Mouse (Mus musculus) myocyte (in vitro differentiated cells): ENCODE measurements around the gene Heca. TPM values are rescaled to one million over a fixed set of nuclear protein-coding genes. Genes with fewer than 3 reads are reported as not detected.
"Not testable (repeated sequence)": the region's sequence is repeated elsewhere in the genome, so short reads cannot be mapped to it uniquely, and the experiment has no call there.

ENCODE experiments used
- H3K27me3 ChIP-seq: one replicate; pipeline ENCODE4 v1.6.1; 2011; ENCODE audit not compliant: control insufficient read depth, insufficient read depth, insufficient read length
- H3K36me3 ChIP-seq: one replicate; pipeline ENCODE4 v1.6.1; 2011; ENCODE audit not compliant: control insufficient read depth, insufficient read depth
- H3K4me2 ChIP-seq: one replicate; pipeline ENCODE4 v1.6.1; 2011; ENCODE audit warnings: low read depth, control low read depth
- H3K4me3 ChIP-seq: one replicate; pipeline ENCODE4 v1.5.1; 2011; ENCODE audit warnings: mild to moderate bottlenecking, control low read depth, moderate library complexity
- H3K79me2 ChIP-seq: one replicate; pipeline ENCODE4 v1.6.1; 2011; ENCODE audit not compliant: control insufficient read depth, insufficient read depth
- H3ac ChIP-seq: one replicate; pipeline ENCODE4 v1.6.1; 2011; ENCODE audit not compliant: control insufficient read depth, insufficient read length
- CEBPB ChIP-seq: IDR thresholded peaks from 2 replicates; pipeline ENCODE4 v1.6.1; 2011; ENCODE audit warnings: mild to moderate bottlenecking, moderate library complexity; ENCODE audit not compliant: poor library complexity, insufficient read depth, severe bottlenecking
- E2F4 ChIP-seq: IDR thresholded peaks from one replicate; pipeline ENCODE4 v1.6.1; 2011; ENCODE audit warnings: mild to moderate bottlenecking, control low read depth, moderate library complexity; ENCODE audit not compliant: insufficient read depth
- MAX ChIP-seq: IDR thresholded peaks from one replicate; pipeline ENCODE4 v1.6.1; 2011; ENCODE audit warnings: low read depth, mild to moderate bottlenecking, control low read depth
- MYOD1 ChIP-seq, 3 experiments: IDR thresholded peaks; one replicate each; pipeline ENCODE4 v1.6.1; 2011; ENCODE audit warnings: control low read depth in 2 of 3, low read depth in 2 of 3, mild to moderate bottlenecking in 2 of 3, moderate library complexity in 1 of 3; ENCODE audit not compliant: insufficient read length in 2 of 3, control insufficient read depth in 1 of 3
- MYOG ChIP-seq, 3 experiments: IDR thresholded peaks; one replicate each; pipeline ENCODE4 v1.6.1; 2011; ENCODE audit warnings: control low read depth in 2 of 3, low read depth in 2 of 3, mild to moderate bottlenecking in 2 of 3; ENCODE audit not compliant: insufficient read length in 2 of 3, control insufficient read depth in 1 of 3, insufficient read depth in 1 of 3
- POLR2A ChIP-seq: IDR thresholded peaks from one replicate; pipeline ENCODE4 v1.6.1; 2011; ENCODE audit warnings: low read depth, mild to moderate bottlenecking, control low read depth, moderate library complexity; ENCODE audit not compliant: insufficient read length
- POLR2AphosphoS2 ChIP-seq: IDR thresholded peaks from one replicate; pipeline ENCODE4 v1.6.1; 2011; ENCODE audit warnings: low read depth, control low read depth; ENCODE audit not compliant: insufficient read length
- REST ChIP-seq: IDR thresholded peaks from one replicate; pipeline ENCODE4 v1.6.1; 2011; ENCODE audit warnings: mild to moderate bottlenecking, control low read depth, moderate library complexity; ENCODE audit not compliant: insufficient read depth, insufficient read length
- SRF ChIP-seq: IDR thresholded peaks from one replicate; pipeline ENCODE4 v1.6.1; 2011; ENCODE audit warnings: low read depth; ENCODE audit not compliant: control insufficient read depth, insufficient read length
- TCF12 ChIP-seq: IDR thresholded peaks from one replicate; pipeline ENCODE4 v1.6.1; 2011; ENCODE audit warnings: mild to moderate bottlenecking, control low read depth; ENCODE audit not compliant: poor library complexity, insufficient read depth, severe bottlenecking
- TCF3 ChIP-seq: IDR thresholded peaks from one replicate; pipeline ENCODE4 v1.6.1; 2011; ENCODE audit warnings: low read depth, control low read depth; ENCODE audit not compliant: insufficient read length
- USF1 ChIP-seq: IDR thresholded peaks from one replicate; pipeline ENCODE4 v1.6.1; 2011; ENCODE audit warnings: low read depth, mild to moderate bottlenecking, control low read depth, moderate library complexity
- polyA plus RNA-seq: library from polyadenylated mRNA; unstranded; fragments of >200 nt; fragmentation: generic; extraction: Trizol; gene quantifications from one replicate; pipeline ENCODE4 v1.2.1, GENCODE M21; 2012; ENCODE audit warnings: missing spikeins

Heca gene
- polyA plus RNA-seq, 1 experiment: 4.1 TPM

DNA sequence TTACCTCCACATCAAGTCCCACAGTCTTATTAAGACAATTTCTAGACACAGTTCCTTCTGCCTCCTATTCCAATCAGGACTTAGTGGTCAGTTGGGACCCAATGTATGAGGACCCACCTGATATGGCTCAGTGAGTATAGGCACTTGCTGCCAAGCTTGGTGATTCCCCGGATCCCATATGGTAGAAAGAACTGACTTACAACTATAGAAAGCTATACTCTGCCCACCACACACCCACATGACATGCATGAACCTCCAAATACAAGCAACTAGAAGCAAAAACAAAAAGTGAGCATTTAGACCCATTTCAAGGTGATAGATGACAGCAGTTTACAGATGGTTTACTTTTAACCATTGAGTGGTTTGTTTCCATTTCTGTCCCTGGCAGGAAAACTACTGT, 111.6 kb downstream of the Heca start:
- Histone ChIP-seq H3K4me3 (no peak overlapping the region), H3K27me3 (no peaks in the 10 kb centered on the region), H3K36me3 (no peaks in the 10 kb centered on the region), H3K79me2 (no peaks in the 10 kb centered on the region), H3K4me2 (no peak overlapping the region), H3ac (no peak overlapping the region)
- TF ChIP-seq SRF: no peak
- no peak for TF ChIP-seq MYOD1 (IDR thresholded peaks at IDR 0.05; ENCODE audit: control insufficient read depth in 1 of 3, insufficient read length in 2 of 3, low read depth in 2 of 3)
- TF ChIP-seq MYOG (IDR thresholded peaks at IDR 0.05; ENCODE audit: control insufficient read depth in 1 of 3, insufficient read depth in 1 of 3, insufficient read length in 2 of 3, low read depth in 2 of 3): no peak
- TF ChIP-seq MAX: no peak
- TF ChIP-seq REST: no peak
- no peak for TF ChIP-seq POLR2AphosphoS2
- no peak for TF ChIP-seq TCF12
- no peak for TF ChIP-seq E2F4

GRCm38 (mm10) chr10:17835031-17835430, 112.8 kb downstream of the Heca start:
- H3K4me2 ChIP-seq: peak overlapping the region; percentile 1
- H3K4me3 ChIP-seq: no peak overlapping the region
- TF ChIP-seq E2F4 (no peak), MAX (no peak), USF1 (no peak), MYOD1 (IDR thresholded peaks at IDR 0.05; ENCODE audit: control insufficient read depth in 1 of 3, insufficient read length in 2 of 3, low read depth in 2 of 3) (no peak), POLR2A (no peak), TCF12 (no peak)
- H3K36me3 ChIP-seq: no peaks in the 10 kb centered on the region
- no peaks in the 10 kb centered on the region for H3K79me2 ChIP-seq
- no peak overlapping the region for H3ac ChIP-seq
- H3K27me3 ChIP-seq: no peaks in the 10 kb centered on the region

DNA sequence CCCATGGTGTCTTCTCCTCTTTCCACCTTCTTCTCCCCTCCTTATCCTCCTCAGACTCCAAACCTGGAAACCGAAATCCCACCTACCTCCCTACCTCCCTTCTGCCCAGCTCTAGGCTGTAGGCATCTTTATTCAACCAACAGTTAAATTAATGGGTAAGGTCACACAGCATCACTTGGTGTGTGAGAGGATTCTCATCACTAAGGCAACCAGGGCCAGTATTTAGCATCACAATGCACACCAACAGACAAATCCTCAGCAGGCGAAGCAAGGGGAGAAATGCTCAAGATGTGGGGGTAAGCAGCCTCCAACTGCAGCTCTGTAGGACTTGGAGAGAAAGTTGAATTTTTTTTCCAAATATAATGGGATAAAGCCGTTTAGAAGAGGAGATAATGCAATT, 116.8 kb downstream of the Heca start:
- H3K36me3 ChIP-seq: no peaks in the 10 kb centered on the region
- no peaks in the 10 kb centered on the region for H3K27me3 ChIP-seq
- H3K4me3 ChIP-seq: no peak overlapping the region
- H3K79me2 ChIP-seq: no peaks in the 10 kb centered on the region
- H3K4me2 ChIP-seq: no peak overlapping the region
- TF ChIP-seq MYOD1 (IDR thresholded peaks at IDR 0.05; ENCODE audit: control insufficient read depth in 1 of 3, insufficient read length in 2 of 3, low read depth in 2 of 3) (no peak), SRF (no peak)
- no peak overlapping the region for H3ac ChIP-seq

DNA sequence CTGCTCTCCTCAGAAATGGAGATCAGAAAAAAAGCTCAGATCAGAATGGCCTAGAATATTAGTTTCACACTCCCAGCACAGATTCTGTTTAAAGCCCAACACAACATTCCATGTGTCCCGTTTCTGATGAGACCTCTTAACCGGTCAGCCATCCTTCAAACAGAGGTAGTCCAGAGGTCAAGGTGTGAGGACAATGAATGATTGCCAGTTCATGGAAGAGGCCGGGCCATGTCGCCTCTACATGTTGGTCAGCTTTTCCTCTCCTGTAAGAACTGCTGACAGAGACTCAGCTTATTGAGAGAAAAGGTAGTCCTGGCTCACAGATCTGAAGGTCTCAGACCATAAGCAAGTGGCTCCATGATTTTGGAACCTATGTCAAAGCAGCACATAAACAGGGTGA, 118.7 kb downstream of the Heca start:
- peaks cover under 1% of the 10 kb centered on the region for H3K36me3 ChIP-seq
- no peaks in the 10 kb centered on the region for H3K27me3 ChIP-seq
- H3K4me3 ChIP-seq: no peak overlapping the region
- H3ac ChIP-seq: no peak overlapping the region
- TF ChIP-seq USF1 (no peak), SRF (no peak), TCF12 (no peak), MYOG (IDR thresholded peaks at IDR 0.05; ENCODE audit: control insufficient read depth in 1 of 3, insufficient read depth in 1 of 3, insufficient read length in 2 of 3, low read depth in 2 of 3) (no peak), REST (no peak), TCF3 (no peak), MAX (no peak), CEBPB (no peak), MYOD1 (IDR thresholded peaks at IDR 0.05; ENCODE audit: control insufficient read depth in 1 of 3, insufficient read length in 2 of 3, low read depth in 2 of 3) (no peak), POLR2A (no peak), POLR2AphosphoS2 (no peak), E2F4 (no peak)
- no peak overlapping the region for H3K4me2 ChIP-seq
- H3K79me2 ChIP-seq: no peaks in the 10 kb centered on the region

GRCm38 (mm10) chr10:17827391-17827790, 120.5 kb downstream of the Heca start:
- no peak overlapping the region for H3K4me2 ChIP-seq
- no peak overlapping the region for H3K4me3 ChIP-seq
- no peaks in the 10 kb centered on the region for H3K27me3 ChIP-seq
- no peak for TF ChIP-seq TCF12
- TF ChIP-seq E2F4: no peak
- H3K79me2 ChIP-seq: no peaks in the 10 kb centered on the region
- H3K36me3 ChIP-seq: peaks cover 4% of the 10 kb centered on the region
- H3ac ChIP-seq: no peak overlapping the region

DNA sequence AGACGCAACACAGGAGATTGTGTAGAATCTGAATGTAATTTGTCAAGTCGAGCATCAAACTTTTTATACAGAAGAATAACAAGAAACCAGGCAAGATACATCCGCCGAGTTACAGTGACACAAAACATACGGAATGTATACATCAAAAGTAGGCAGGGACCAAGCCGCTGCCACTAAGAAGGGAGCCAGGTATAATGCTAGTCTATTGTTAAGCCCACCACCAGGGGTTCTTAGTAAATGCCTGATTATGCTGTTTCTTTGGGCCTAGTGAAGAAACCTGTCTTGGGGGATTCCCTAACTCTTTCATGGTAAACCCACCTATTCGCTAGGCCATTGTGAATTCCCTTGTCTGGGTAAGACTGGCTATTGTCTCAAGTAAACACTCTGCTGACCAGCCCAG, 127.4 kb downstream of the Heca start:
- not testable (repeated sequence) for H3K36me3 ChIP-seq, H3K79me2 ChIP-seq, H3K27me3 ChIP-seq, H3K4me3 ChIP-seq, H3ac ChIP-seq, H3K4me2 ChIP-seq

Other genes starting within 250 kb of the Heca start
- gene Cited2, start 224.8 kb downstream of the Heca start, polyA plus RNA-seq: 70.4 TPM
- gene Txlnb, start 151.8 kb downstream of the Heca start, polyA plus RNA-seq: 7.0 TPM
- gene Abracl, start 75.2 kb upstream of the Heca start, polyA plus RNA-seq: 65.7 TPM
- gene Reps1, start 107.8 kb upstream of the Heca start, polyA plus RNA-seq: 33.7 TPM